ENCODE assay signal across 10 mouse cellular contexts in the genomic region with DNA sequence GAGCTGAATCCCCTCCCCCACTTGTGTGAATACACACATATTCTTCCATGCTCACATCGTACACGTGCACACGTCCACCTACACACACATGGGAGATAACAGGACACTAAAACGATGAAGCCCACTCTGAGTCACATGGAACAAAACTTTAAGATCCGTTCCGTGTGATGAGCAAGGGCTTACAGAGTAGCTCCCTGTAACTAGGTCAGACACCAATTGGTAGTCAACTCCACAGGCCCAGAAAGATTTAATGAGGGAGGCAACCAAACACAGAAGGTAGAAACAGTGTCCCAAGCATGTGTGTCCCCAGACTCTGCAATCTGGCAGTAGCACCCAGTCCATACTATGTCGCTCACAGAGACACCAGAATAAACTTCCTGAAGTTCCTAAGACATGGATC.
A peak's percentile ranks its signal among the peaks of the same experiment; 100 is the strongest.
DNase-seq lines count a peak whose midpoint lies in the region; ATAC-seq lines count a peak whose summit lies in the region.
"Had no signal": no experiment of that assay in that cellular context is flagged by ENCODE, and none has a peak within 500 bp of the region (broad histone marks: within the 10 kb centered on the region; RNA-seq: fewer than 3 reads in every experiment).

No protein-coding gene starts in this region.

- no peak for DNase-seq in cerebellum, postnatal 4 days (ENCODE audit: low spot score in 2 of 2)
- peak; percentile 14 for DNase-seq in layer of hippocampus, adult 11-12 months (ENCODE audit: low spot score)
- DNase-seq in layer of hippocampus, adult 9-10 months (ENCODE audit: low spot score), result no peak
- DNase-seq in right cerebral cortex, postnatal 25 days, result peak; percentile 27
- no peak for DNase-seq in right cerebral cortex, postnatal 4 days
- DNase-seq in retina, postnatal 7 days (ENCODE audit: low read depth, low spot score), result peak; percentile 4
- no peak for DNase-seq in spleen, postnatal 14 days (ENCODE audit: low spot score in 2 of 2)
- DNase-seq: liver, embryonic 13.5 days; lung, postnatal 10 days had no signal

- ATAC-seq in cerebellum, adult (ENCODE audit: insufficient number of reproducible peaks, low FRiP score, low TSS enrichment), result 0 out of 2 replicates have a peak, but pooled peaks have one; percentile 27

Comparison
In these comparisons a context has a peak if more than half of its experiments do, and no peak if none do; other contexts are left out.
1. DNase-seq: peak in layer of hippocampus, adult 11-12 months (single experiment), right cerebral cortex, postnatal 25 days (single experiment) and retina, postnatal 7 days (single experiment); none in cerebellum, postnatal 4 days (0 of 2), layer of hippocampus, adult 9-10 months (single experiment), right cerebral cortex, postnatal 4 days (single experiment) and spleen, postnatal 14 days (0 of 2).